Mouse (Mus musculus): ENCODE results near the gene Sapcd2. TPM values are rescaled to one million over a fixed set of nuclear protein-coding genes. Genes with fewer than 3 reads are reported as not detected.
"Not testable (repeated sequence)": the region's sequence is repeated elsewhere in the genome, so short reads cannot be mapped to it uniquely, and the experiment has no call there.

Gene Sapcd2
- polyA plus RNA-seq, 1 experiment from 2014 or later = 51.4 TPM

DNA sequence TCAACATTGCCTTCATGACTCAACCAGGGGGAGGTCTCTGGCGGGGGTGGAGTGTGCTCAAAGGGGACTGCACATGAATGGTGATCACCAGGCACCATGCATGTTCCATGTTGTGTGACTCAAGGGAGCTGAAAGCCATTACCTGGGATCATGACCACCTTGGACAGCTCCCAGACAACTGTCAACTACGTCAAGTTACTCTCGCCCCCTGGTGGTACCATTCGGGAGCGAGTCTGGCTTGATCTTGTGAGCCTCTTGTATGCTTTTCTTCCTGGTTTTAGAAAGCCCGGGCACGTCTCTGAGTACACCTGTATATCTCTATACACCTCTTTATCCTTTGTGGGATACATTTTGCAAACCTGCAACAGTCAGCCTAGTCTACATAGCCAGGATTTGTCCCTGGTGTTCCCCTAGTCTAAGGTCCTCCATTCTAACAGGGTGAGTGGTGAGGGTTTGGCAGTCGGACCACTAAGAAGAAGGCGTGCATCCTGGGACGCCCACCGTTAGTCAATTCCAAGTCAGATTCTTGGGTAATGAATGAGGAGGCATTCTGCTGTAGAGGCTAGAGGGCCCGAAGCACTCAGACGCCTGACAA, 30.4 kb downstream of the Sapcd2 start:
- Histone ChIP-seq H3K9me3 (no peaks in the 10 kb centered on the region), H3K4me1 (0 out of 2 replicates have a peak, but pooled peaks cover 5% of the 10 kb centered on the region), H3K27me3 (peaks cover 78% of the 10 kb centered on the region), H3K4me2 (replicated peaks) (peak overlapping the region; percentile 79), H3K27ac (no peak overlapping the region), H3K4me3 (peak overlapping the region; percentile 62), H3K36me3 (no peaks in the 10 kb centered on the region), H3K9ac (no peak overlapping the region)
- ATAC-seq (ENCODE audit: insufficient number of reproducible peaks, insufficient read depth, low FRiP score, low TSS enrichment) = 0 out of 2 replicates have a peak, but pooled peaks have one; percentile 15
- WGBS = under 1% methylated on average over 13 of the region's 13 CpGs

DNA sequence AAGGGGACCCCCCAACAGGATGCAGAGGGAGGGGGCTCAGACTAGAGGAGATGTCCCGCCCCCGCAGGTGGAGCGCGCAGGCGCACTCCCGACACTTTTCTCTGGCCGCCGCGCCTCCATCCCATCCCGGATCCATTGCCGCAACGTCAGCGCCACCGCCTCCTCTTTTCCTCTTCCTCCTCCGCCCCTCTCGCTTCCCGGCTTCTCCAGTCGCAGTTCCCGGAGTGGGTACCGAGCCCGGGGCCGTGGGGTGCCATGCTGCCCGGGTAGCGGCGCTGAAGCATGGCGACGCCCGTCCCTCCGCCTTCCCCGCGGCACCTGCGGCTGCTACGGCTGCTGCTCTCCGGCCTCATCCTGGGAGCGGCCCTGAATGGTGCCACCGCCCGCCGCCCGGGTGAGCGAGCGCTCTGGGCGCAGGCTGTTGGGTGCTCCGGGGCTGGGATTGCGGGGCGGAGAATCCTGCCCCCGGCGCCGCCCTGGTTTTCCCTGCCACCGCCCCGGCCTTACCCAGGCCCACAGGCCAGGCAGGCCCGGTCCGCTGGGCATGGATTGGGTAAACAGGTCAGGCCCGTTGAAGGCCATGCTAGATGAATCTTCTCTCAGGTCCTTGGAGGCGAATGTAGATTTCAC, 31.0 kb downstream of the Sapcd2 start:
- H3K4me1 ChIP-seq = 0 out of 2 replicates have a peak, but pooled peaks cover 5% of the 10 kb centered on the region
- H3K27me3 ChIP-seq = peaks cover 72% of the 10 kb centered on the region
- no peaks in the 10 kb centered on the region for H3K36me3 ChIP-seq
- H3K27ac ChIP-seq = peak overlapping the region; percentile 23; the same call in 1 of the 2 replicates
- peak overlapping the region; percentile 62 for H3K4me3 ChIP-seq
- peak overlapping the region; percentile 63 for H3K9ac ChIP-seq
- no peak for ATAC-seq (ENCODE audit: insufficient number of reproducible peaks, insufficient read depth, low FRiP score, low TSS enrichment)
- peak overlapping the region; percentile 79 for H3K4me2 ChIP-seq (replicated peaks)
- 2% methylated on average over 54 of the region's 54 CpGs for WGBS
- no peaks in the 10 kb centered on the region for H3K9me3 ChIP-seq

DNA sequence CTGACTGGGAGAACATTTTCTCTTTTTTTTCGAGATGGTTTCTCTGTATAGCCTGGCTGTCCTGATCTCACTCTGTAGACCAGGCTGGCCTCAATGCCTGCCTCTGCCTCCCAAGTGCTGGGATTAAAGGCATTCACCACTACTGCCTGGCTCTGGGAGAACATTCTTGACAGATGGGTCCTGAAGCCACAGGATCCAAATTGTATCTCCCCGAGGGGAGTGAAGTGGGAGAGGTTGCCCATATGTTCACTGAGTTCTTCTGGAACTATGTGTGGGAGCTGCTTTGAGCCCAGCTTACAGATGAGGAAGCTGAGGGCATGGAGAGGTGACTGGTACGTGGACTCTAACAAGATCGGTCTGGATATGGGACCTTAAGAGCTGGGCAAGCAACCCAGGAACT, 31.9 kb downstream of the Sapcd2 start:
- Histone ChIP-seq H3K9me3 (no peaks in the 10 kb centered on the region), H3K4me3 (0 out of 2 replicates have a peak overlapping the region, but pooled peaks have one; percentile 62)

DNA sequence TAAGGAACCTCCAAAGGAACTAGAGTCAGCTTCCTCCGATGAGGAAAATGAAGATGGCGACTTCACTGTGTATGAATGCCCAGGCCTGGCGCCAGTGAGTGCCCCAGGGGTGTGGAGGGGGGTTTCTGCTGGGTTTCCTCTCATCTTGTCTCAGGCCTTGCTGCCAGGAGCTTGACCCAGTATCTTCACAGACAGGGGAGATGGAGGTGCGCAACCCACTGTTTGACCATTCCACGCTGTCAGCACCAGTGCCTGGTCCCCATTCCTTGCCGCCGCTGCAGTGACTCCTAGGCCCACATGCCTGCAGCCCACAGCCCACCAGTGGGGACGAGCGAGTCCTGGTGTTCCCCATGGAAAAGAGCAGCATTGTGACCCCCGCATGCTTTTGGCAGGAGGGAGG, 36.8 kb downstream of the Sapcd2 start:
- no peak for ATAC-seq (ENCODE audit: insufficient number of reproducible peaks, insufficient read depth, low FRiP score, low TSS enrichment)
- Histone ChIP-seq H3K4me1 (no peaks in the 10 kb centered on the region), H3K36me3 (no peaks in the 10 kb centered on the region), H3K9ac (no peak overlapping the region), H3K9me3 (no peaks in the 10 kb centered on the region), H3K27ac (no peak overlapping the region), H3K4me2 (replicated peaks) (no peak overlapping the region), H3K4me3 (no peak overlapping the region), H3K27me3 (peaks cover 13% of the 10 kb centered on the region)
- WGBS = 87% methylated on average over 10 of the region's 10 CpGs

More for the DNA sequence above, 31.9 kb downstream of the Sapcd2 start:
- Histone ChIP-seq H3K27ac (no peak overlapping the region), H3K4me2 (replicated peaks) (peak overlapping the region; percentile 79), H3K9ac (no peak overlapping the region), H3K36me3 (no peaks in the 10 kb centered on the region), H3K4me1 (0 out of 2 replicates have a peak, but pooled peaks cover 5% of the 10 kb centered on the region), H3K27me3 (peaks cover 63% of the 10 kb centered on the region)
- WGBS = 80% methylated on average over 4 of the region's 4 CpGs
- no peak for ATAC-seq (ENCODE audit: insufficient number of reproducible peaks, insufficient read depth, low FRiP score, low TSS enrichment)

DNA sequence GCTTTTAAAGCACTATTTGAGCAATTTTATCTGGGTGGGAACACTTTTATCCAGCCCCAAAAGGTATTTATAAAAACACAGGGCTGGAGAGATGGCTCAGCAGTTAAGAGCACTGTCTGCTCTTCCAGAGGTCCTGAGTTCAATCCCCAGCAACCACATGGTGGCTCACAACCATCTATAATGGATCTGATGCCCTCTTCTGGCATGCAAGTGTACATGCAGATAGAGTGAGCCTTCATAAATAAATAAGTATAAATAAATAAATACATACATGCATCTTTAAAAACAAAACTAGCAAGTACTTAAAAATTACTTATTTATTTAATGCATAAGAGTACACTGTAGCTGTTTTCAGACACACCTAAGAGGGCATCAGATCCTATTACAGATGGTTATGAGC, 41.3 kb downstream of the Sapcd2 start:
- H3K9ac ChIP-seq; H3K4me2 ChIP-seq (replicated peaks); ATAC-seq (ENCODE audit: insufficient number of reproducible peaks, insufficient read depth, low FRiP score, low TSS enrichment); H3K9me3 ChIP-seq; H3K36me3 ChIP-seq; H3K4me3 ChIP-seq; H3K4me1 ChIP-seq; H3K27me3 ChIP-seq; H3K27ac ChIP-seq: not testable (repeated sequence)

DNA sequence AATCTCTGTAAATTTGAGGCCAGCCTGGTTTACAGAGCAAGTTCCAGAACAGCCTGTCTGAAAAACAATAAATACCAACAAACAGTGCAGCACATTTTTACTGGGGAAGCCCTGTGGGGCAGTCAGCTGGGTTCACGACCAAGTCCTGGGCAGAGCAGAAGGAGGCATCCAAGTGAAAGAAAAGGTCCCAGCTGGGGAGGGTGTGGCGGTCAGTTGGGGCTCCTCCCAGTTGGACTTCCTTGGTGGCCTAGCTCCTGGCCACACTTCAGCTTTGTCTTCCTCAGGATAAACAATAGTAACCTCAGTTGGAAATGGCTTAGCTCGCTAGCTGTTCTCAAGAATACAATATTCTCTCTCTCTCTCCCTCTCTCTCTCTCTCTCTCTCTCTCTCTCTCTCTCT, 45.3 kb downstream of the Sapcd2 start:
- Histone ChIP-seq H3K9ac (no peak overlapping the region), H3K4me2 (replicated peaks) (no peak overlapping the region)
- WGBS = 25% methylated on average over 3 of the region's 3 CpGs

DNA sequence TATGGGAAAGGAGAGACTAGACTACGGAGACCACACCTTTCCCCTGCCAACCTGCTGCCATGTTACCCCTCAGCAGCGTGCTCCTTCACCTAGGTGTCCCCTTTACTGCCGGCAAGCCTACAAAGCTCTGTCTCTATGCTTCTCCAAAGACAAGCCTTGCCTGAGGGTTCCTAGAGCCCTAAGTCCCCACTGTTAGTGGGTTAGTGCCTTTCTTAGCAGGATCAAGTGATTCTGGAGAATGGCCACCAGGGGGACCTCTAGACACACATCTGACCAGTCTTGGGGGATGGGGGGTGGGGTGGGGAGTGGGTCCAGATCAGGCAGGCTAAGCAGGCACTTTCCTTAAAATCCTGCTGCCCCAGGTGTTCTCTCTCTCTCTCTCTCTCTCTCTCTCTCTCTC, 49.8 kb downstream of the Sapcd2 start:
- peaks cover 42% of the 10 kb centered on the region for H3K27me3 ChIP-seq
- H3K36me3 ChIP-seq = no peaks in the 10 kb centered on the region
- no peaks in the 10 kb centered on the region for H3K9me3 ChIP-seq
- H3K4me3 ChIP-seq = no peak overlapping the region
- no peak overlapping the region for H3K4me2 ChIP-seq (replicated peaks)
- WGBS = 24% methylated on average over 3 of the region's 3 CpGs
- H3K27ac ChIP-seq = no peak overlapping the region
- no peak for ATAC-seq (ENCODE audit: insufficient number of reproducible peaks, insufficient read depth, low FRiP score, low TSS enrichment)
- H3K4me1 ChIP-seq = no peaks in the 10 kb centered on the region
- no peak overlapping the region for H3K9ac ChIP-seq

More for the DNA sequence above, 45.3 kb downstream of the Sapcd2 start:
- no peaks in the 10 kb centered on the region for H3K4me1 ChIP-seq
- no peaks in the 10 kb centered on the region for H3K36me3 ChIP-seq
- no peaks in the 10 kb centered on the region for H3K9me3 ChIP-seq
- no peak for ATAC-seq (ENCODE audit: insufficient number of reproducible peaks, insufficient read depth, low FRiP score, low TSS enrichment)
- H3K27ac ChIP-seq = no peak overlapping the region
- H3K4me3 ChIP-seq = no peak overlapping the region
- peaks cover under 1% of the 10 kb centered on the region; the same call in 1 of the 2 replicates for H3K27me3 ChIP-seq

DNA sequence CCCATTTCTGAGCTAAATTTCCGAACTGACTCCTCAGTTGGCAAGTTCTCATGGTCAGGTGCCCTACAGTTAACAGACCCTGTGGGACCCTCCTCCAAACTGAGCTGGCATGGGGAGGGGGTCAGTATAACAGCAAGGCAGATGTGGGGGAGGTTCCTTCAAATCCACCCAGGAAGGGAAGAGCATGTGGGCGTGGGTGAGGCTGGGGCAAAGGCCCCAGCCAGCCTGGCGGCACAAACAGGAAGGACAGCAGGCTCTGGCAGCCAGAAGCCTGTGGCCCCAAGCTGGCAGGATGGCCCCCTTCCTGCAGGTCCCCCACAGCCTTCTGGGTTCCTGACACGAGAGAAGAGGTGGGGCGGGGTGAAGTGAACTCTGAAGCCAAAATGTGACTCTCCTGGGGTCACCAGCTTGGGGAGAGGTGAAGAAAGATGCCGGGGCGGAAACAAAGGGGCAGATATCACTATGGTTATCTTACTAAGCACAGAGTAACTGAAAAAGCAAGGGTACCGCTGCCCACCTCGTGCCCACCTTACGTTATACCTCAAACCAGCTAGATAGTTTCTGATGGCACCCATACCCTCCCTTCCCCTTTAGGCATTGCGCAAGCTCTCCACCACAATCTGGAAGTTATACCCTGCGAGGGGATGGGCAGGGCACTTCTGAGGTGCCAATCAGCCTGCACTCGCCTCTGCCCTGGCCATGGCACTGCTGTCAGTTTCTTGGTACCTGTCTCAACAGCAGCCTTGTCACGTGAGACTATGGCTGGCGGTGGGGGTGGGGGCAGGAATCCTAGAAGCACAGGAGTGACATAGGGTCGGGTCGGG, 50.7 kb downstream of the Sapcd2 start, which contains the start of gene Fut7:
Gene Fut7, plus strand, starts transcription at position 681 of the 824 bp plus-strand sequence.
- no peak within 1 kb of the TSS for H3K27ac ChIP-seq
- H3K4me2 ChIP-seq (replicated peaks) = no peak within 1 kb of the TSS
- ATAC-seq (ENCODE audit: insufficient number of reproducible peaks, insufficient read depth, low FRiP score, low TSS enrichment) = no peak
- H3K4me3 ChIP-seq = no peak within 1 kb of the TSS
- H3K36me3 ChIP-seq = no peaks in the 10 kb centered on the region
- H3K9ac ChIP-seq = no peak within 1 kb of the TSS
- whole genome bisulfite sequencing = 63% methylated on average over 17 of the region's 17 CpGs
- H3K9me3 ChIP-seq = no peaks in the 10 kb centered on the region
- H3K27me3 ChIP-seq = peaks cover 42% of the 10 kb centered on the region
- no peaks in the 10 kb centered on the region for H3K4me1 ChIP-seq

DNA sequence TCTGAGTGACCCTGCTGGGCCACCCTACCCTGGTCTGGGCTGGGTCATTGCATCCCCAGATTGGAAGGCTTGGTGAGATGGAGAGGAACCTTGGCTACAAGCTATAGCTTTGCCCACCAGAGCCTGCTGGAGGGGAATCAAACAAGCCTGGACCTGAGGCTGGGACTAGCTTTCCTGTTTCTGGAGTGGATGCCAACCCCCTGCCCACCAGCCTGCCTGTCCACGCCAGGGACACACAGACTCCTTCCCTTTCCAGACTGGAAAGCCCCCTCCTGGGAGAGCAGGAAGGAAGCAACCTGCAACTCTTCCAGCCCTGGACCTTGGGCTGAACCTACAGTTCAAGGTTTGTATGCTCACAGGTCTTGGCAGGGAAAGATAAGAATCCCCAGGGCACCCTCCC, 51.5 kb downstream of the Sapcd2 start:
- Histone ChIP-seq H3K27ac (no peak overlapping the region), H3K36me3 (no peaks in the 10 kb centered on the region), H3K4me2 (replicated peaks) (no peak overlapping the region), H3K27me3 (peaks cover 42% of the 10 kb centered on the region), H3K9me3 (no peaks in the 10 kb centered on the region), H3K4me3 (no peak overlapping the region), H3K9ac (no peak overlapping the region), H3K4me1 (no peaks in the 10 kb centered on the region)
- 60% methylated on average over 1 of the region's 1 CpGs for WGBS
- ATAC-seq (ENCODE audit: insufficient number of reproducible peaks, insufficient read depth, low FRiP score, low TSS enrichment) = no peak

DNA sequence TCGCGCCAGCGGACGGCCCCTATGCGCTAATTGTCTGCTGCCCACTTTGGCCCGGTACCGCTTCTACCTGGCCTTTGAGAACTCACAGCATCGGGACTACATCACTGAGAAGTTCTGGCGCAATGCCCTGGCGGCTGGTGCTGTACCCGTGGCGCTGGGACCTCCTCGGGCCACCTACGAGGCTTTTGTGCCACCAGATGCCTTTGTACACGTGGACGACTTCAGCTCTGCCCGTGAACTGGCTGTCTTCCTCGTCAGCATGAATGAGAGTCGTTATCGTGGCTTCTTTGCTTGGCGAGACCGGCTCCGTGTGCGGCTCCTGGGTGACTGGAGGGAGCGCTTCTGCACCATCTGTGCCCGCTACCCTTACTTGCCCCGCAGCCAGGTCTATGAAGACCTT, 53.4 kb downstream of the Sapcd2 start:
- WGBS = 52% methylated on average over 27 of the region's 27 CpGs
- Histone ChIP-seq H3K27me3 (peaks cover 60% of the 10 kb centered on the region), H3K4me3 (no peak overlapping the region), H3K4me1 (peaks cover 6% of the 10 kb centered on the region; the same call in 1 of the 2 replicates), H3K4me2 (replicated peaks) (no peak overlapping the region), H3K9me3 (no peaks in the 10 kb centered on the region), H3K36me3 (no peaks in the 10 kb centered on the region), H3K9ac (no peak overlapping the region), H3K27ac (no peak overlapping the region)
- ATAC-seq (ENCODE audit: insufficient number of reproducible peaks, insufficient read depth, low FRiP score, low TSS enrichment) = no peak

DNA sequence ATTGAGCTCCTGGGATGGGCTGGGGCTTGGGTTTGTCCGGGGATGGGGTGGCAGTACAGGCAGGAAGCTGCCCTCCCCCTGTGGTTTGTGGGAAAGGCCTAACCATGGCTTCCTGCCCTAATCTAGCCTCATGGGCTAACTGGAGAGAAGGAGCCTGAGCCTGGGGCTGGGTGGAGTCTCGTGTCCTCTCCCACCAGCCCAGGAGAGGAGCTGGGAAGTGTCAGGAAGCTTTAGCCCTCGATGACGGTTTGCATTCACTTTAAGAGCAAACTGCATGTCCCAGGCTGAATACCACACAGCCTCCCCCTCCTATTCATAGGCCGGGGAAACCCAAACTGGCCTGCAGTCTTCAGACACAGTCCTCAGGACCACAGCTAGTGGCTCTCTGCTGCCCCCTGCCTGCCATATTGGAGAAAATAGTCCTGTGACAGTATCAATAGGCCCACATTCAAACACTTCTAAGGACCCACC, 54.6 kb downstream of the Sapcd2 start:
- no peaks in the 10 kb centered on the region for H3K9me3 ChIP-seq
- H3K4me2 ChIP-seq (replicated peaks) = no peak overlapping the region
- no peaks in the 10 kb centered on the region for H3K36me3 ChIP-seq
- H3K27ac ChIP-seq = no peak overlapping the region
- ATAC-seq (ENCODE audit: insufficient number of reproducible peaks, insufficient read depth, low FRiP score, low TSS enrichment) = no peak
- WGBS = 28% methylated on average over 5 of the region's 5 CpGs
- H3K4me1 ChIP-seq = peaks cover 6% of the 10 kb centered on the region; the same call in 1 of the 2 replicates
- peak overlapping the region; percentile 34; the same call in 1 of the 2 replicates for H3K9ac ChIP-seq
- no peak overlapping the region for H3K4me3 ChIP-seq
- H3K27me3 ChIP-seq = peaks cover 65% of the 10 kb centered on the region

Measured in embryonic facial prominence, embryonic 12.5 days (tissue).